Mouse (Mus musculus) liver, embryonic 14.5 days (tissue): Measurements from ENCODE around the gene Aldh3b3.

Experiments used
- CTCF ChIP-seq: IDR thresholded peaks from 2 replicates; pipeline ENCODE4 v1.5.1; 2016; ENCODE audit warnings: antibody characterized with exemption, low read depth, control low read depth
- EP300 ChIP-seq: IDR thresholded peaks from 2 replicates; pipeline ENCODE4 v1.6.1; 2016; ENCODE audit warnings: antibody characterized with exemption, low read depth

DNA sequence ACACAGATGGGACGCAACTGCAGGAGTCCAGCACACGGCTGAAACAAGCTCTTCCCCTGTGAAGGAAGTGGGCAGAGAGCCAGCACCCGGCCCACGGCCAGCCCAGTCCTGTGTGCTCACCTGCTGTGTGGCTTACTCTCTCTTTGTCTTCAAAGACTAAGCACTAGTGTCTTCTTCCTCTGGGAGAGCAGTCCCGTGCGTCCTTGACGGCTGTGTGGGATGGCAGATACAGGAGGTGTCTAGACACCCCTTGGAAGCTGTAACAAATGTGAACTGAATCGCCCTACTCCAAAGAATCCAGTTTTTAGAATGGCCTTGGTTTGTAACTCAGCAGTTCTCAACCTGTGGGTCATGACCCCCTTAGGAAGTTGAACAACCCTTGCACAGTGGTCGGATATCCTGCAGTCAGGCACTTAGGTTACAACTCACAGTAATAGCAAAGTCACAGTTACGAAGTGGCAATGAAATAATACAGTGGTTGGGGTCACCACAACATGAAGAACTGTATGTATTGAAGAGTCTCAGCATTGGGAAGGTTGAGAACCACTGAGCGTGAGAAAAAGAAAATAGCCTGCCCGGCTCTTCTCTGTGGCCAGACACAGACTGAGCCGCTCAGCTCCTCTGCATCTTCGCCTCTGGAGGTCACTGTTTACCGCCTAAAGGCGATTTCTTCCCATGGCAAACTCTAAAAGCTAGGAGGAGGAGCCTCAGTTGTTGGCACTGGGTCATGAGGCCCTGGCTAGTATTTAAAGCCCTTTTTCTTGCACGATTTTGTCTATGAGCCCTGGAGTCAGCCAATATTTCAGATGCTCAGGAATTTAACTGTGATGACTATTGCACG, 60.5 kb downstream of the Aldh3b3 start:
- TF ChIP-seq CTCF (peak; percentile 88), EP300 (no peak)
